In the genomic region with DNA sequence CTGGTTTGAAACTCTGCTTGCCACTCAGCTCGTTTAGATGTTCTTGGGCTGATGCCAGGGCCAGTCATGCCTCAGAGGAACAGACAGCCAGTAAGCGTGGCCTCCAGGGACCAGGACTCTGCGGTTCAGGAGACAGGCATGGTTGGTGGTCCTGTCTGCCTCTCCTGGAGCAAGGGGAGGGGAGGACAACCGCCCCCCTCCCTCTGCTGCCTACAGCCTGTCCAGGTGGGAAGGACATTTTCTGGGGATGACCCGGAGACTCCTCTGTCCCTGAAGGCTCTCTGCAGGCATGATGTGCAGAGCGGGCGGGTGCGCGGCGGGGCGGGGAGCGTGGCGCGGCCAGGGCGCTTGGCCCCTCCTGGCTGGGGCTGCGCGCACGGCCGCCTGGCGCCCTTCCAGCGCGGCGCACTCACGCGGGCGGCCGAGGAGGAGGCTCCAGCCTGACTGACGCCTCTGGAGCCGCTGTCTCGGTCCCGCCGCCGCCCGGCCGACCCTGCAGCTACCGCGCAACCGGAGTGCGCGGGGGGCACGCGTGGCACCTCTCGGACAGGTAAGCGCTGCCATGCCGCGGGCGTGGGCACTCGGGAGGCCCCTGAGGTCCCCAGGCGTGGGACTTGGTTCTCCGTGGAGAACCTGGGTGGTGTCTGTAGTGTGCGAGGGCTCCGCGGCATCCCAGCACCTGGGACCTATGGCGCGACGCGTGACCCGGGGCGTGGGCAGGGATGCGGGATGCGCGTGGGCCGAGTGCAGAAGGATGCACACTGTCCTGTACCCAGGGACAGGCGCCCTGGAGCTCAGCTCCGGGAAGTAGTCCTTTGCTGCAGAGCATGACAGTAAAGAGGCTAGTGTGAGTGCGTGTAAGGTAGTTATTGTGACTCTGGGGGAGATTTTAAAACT, we compare ENCODE assay signal across 8 mouse cellular contexts. TPM values are rescaled to one million over a fixed set of nuclear protein-coding genes. Genes with fewer than 3 reads are reported as not detected.
DNase-seq lines count a peak whose midpoint lies in the region; ATAC-seq and TF ChIP-seq lines count a peak whose summit lies in the region.

Gene Smad9, plus strand, starts transcription at position 438 of the 897 bp plus-strand sequence.

- peak; percentile 92 for DNase-seq in adrenal gland, adult 2 months
- DNase-seq in gastrocnemius, postnatal 10 days, result peak; percentile 60
- peak; percentile 81 for DNase-seq in hindbrain, postnatal 0 days (ENCODE audit: low spot score)
- peak; percentile 33 to 76 for DNase-seq in left cerebral cortex, postnatal 10 days (ENCODE audit: extremely low spot score in 1 of 2, low spot score in 2 of 2)
- peak; percentile 46 to 49 for DNase-seq in right cerebral cortex, postnatal 36 days (ENCODE audit: low spot score in 2 of 2)
- DNase-seq in thymus, postnatal 0 days (ENCODE audit: low spot score), result no peak

- peak within 1 kb of the TSS; percentile 61 for H3K4me3 ChIP-seq in hindbrain, postnatal 0 days (ENCODE audit: low read length)

- peak; percentile 20 for ATAC-seq in common myeloid progenitor, adult 5-6 weeks (replicated peaks; ENCODE audit: low read depth, poor library complexity, severe bottlenecking)
- peak; percentile 86 for ATAC-seq in hindbrain, postnatal 0 days
- peak; percentile 30 for ATAC-seq in megakaryocyte progenitor cell, adult 5-6 weeks (replicated peaks; ENCODE audit: poor library complexity)

- no peaks in the 10 kb centered on the region for H3K36me3 ChIP-seq in hindbrain, postnatal 0 days (ENCODE audit: insufficient read depth, low read length)

- H3K9ac ChIP-seq in hindbrain, postnatal 0 days (replicated peaks; ENCODE audit: low read length), result peak within 1 kb of the TSS; percentile 60

- no peaks in the 10 kb centered on the region for H3K9me3 ChIP-seq in hindbrain, postnatal 0 days (ENCODE audit: low read length)

- H3K27ac ChIP-seq in hindbrain, postnatal 0 days, result no peak within 1 kb of the TSS

- H3K4me1 ChIP-seq in hindbrain, postnatal 0 days (ENCODE audit: insufficient read depth, low read length), result 0 out of 2 replicates have a peak, but pooled peaks cover 5% of the 10 kb centered on the region

- intact Hi-C loops in left cerebral cortex, postnatal 10 days (cut with DNase I), result loop anchor here (5.0 kb wide), 1 partner anchor 37 kb away; no protein-coding TSS in a partner anchor

- H3K4me2 ChIP-seq in hindbrain, postnatal 0 days (ENCODE audit: low read depth, low read length), result peak within 1 kb of the TSS; percentile 99

- WGBS in hindbrain, postnatal 0 days, result 1% methylated on average over 46 of the region's 66 CpGs

- no peak for TF ChIP-seq CTCF in hindbrain, postnatal 0 days (IDR thresholded peaks at IDR 0.05; ENCODE audit: low read depth)

- no peaks in the 10 kb centered on the region for H3K27me3 ChIP-seq in hindbrain, postnatal 0 days (ENCODE audit: insufficient read depth, low read length)

RNA-seq across cellular contexts. Expression of gene Smad9, which starts in this region (rescaled TPM):
- total RNA-seq in adrenal gland, adult 2 months (2021), result 10 to 100 TPM; 14.4 to 15.7 TPM
- polyA plus RNA-seq in adrenal gland, adult 2 months (2012; rRNA removed), result 13.2 and 23.2 TPM in 2 replicates
- not detected in 2 replicates for total RNA-seq in common myeloid progenitor, adult 5-6 weeks (2017)
- total RNA-seq in gastrocnemius, postnatal 10 days (2021), result under 1 TPM; 0.42 to 0.56 TPM
- 4.9 and 6.7 TPM in 2 replicates for total RNA-seq in hindbrain, postnatal 0 days (2014; rRNA removed)
- polyA plus RNA-seq in hindbrain, postnatal 0 days (2015; fragmentation: Nextera tagmentation; extraction: Ambion mirVana), result 0.96 and 1.1 TPM in 2 replicates
- total RNA-seq in left cerebral cortex, postnatal 10 days (2021), result 1 to 10 TPM; 4.8 to 5.1 TPM
- not detected in 2 replicates for total RNA-seq in megakaryocyte progenitor cell, adult 5-6 weeks (2015)
- total RNA-seq in megakaryocyte progenitor cell, adult 5-6 weeks (2017), result not detected in 2 replicates
- 0.26 TPM in 2 replicates for polyA plus RNA-seq in thymus, postnatal 0 days (2015; fragmentation: Nextera tagmentation; extraction: Ambion mirVana)

Comparison
In these comparisons a context has a peak if more than half of its experiments do, and no peak if none do; other contexts are left out.
1. Peak in ATAC-seq in common myeloid progenitor, adult 5-6 weeks; RNA of the gene not detected or under 1 TPM.
2. Peak in DNase-seq in gastrocnemius, postnatal 10 days; RNA of the gene not detected or under 1 TPM.
3. Peak in ATAC-seq in megakaryocyte progenitor cell, adult 5-6 weeks; RNA of the gene not detected or under 1 TPM.
4. ATAC-seq: peak in every context shown above with its lines; median percentile 86 in hindbrain, postnatal 0 days; 30 in megakaryocyte progenitor cell, adult 5-6 weeks; 20 in common myeloid progenitor, adult 5-6 weeks.